Mouse (Mus musculus) MEL (cell line): ENCODE data around the gene Mrln. TPM values are rescaled to one million over a fixed set of nuclear protein-coding genes. Genes with fewer than 3 reads are reported as not detected.

Experiments used
- DNase-seq: peaks from one replicate; pipeline ENCODE4 v3.0.0; 2011; ENCODE audit warnings: low read depth, low spot score
- H3K27ac ChIP-seq: 2 replicates; pipeline ENCODE4 v1.5.1; 2012; ENCODE audit warnings: low read depth, mild to moderate bottlenecking, control low read depth, low read length, moderate library complexity; ENCODE audit not compliant: control insufficient read depth
- H3K27me3 ChIP-seq, 2 experiments: fragments of 150-350 bp in 1 of 2; sonication (generic) in 1 of 2; 2 replicates each; pipeline ENCODE4 v1.6.1; 2012; ENCODE audit warnings: low read length in 2 of 2, mild to moderate bottlenecking in 2 of 2, improper control_type of control experiment in 1 of 2, moderate library complexity in 1 of 2; ENCODE audit not compliant: insufficient read depth in 2 of 2, control insufficient read depth in 1 of 2
- H3K36me3 ChIP-seq, 2 experiments: 2 replicates each; pipeline ENCODE4 v1.6.1; 2012 to 2014; ENCODE audit warnings: low read length in 2 of 2, improper control_type of control experiment in 1 of 2, inconsistent platforms in 1 of 2, mild to moderate bottlenecking in 1 of 2; ENCODE audit not compliant: insufficient read depth in 2 of 2, control insufficient read depth in 1 of 2
- H3K4me1 ChIP-seq, 2 experiments: fragments of 150-350 bp in 1 of 2; sonication (generic) in 1 of 2; 2 replicates each; pipeline ENCODE4 v1.6.1; 2012; ENCODE audit warnings: low read length in 2 of 2, improper control_type of control experiment in 1 of 2, mild to moderate bottlenecking in 1 of 2; ENCODE audit not compliant: insufficient read depth in 2 of 2, control insufficient read depth in 1 of 2
- H3K4me3 ChIP-seq, 2 experiments: fragments of 150-350 bp in 1 of 2; sonication (generic) in 1 of 2; 2 replicates each; pipeline ENCODE4 v1.5.1; 2012; ENCODE audit warnings: low read depth in 2 of 2, low read length in 2 of 2, mild to moderate bottlenecking in 2 of 2, moderate library complexity in 2 of 2, control low read depth in 1 of 2, improper control_type of control experiment in 1 of 2; ENCODE audit not compliant: control insufficient read depth in 1 of 2, insufficient read depth in 1 of 2
- H3K79me2 ChIP-seq: 2 replicates; pipeline ENCODE4 v1.6.1; 2012; ENCODE audit warnings: mild to moderate bottlenecking, low read length, moderate library complexity; ENCODE audit not compliant: control insufficient read depth, poor library complexity, insufficient read depth
- H3K9ac ChIP-seq: 2 replicates; pipeline ENCODE4 v1.6.1; 2012; ENCODE audit warnings: low read depth, mild to moderate bottlenecking, control low read depth, low read length, moderate library complexity; ENCODE audit not compliant: control insufficient read depth, poor library complexity, severe bottlenecking
- H3K9me3 ChIP-seq: fragments of 150-350 bp; sonication (generic); replicated peaks from 2 replicates; pipeline ENCODE4 v1.6.1; 2012; ENCODE audit warnings: mild to moderate bottlenecking, low read length, improper control_type of control experiment, moderate library complexity; ENCODE audit not compliant: insufficient read depth
- CHD1 ChIP-seq: IDR thresholded peaks from 2 replicates; pipeline ENCODE4 v1.6.1; 2012; ENCODE audit warnings: low read depth, mild to moderate bottlenecking, inconsistent platforms, low read length, improper control_type of control experiment
- CTCF ChIP-seq, 3 experiments: IDR thresholded peaks in 2 of 3; conservative IDR thresholded peaks in 1 of 3; 2 replicates each; pipeline ENCODE4 v1.5.1; 2011 to 2012; ENCODE audit warnings: low read length in 3 of 3, low read depth in 2 of 3, mild to moderate bottlenecking in 2 of 3, improper control_type of control experiment in 1 of 3, inconsistent platforms in 1 of 3, mixed read lengths in 1 of 3, moderate library complexity in 1 of 3; ENCODE audit not compliant: control insufficient read depth in 1 of 3, insufficient read depth in 1 of 3, poor library complexity in 1 of 3, severe bottlenecking in 1 of 3
- E2F4 ChIP-seq: IDR thresholded peaks from 2 replicates; pipeline ENCODE4 v1.6.1; 2011; ENCODE audit warnings: low read depth, low read length, improper control_type of control experiment, borderline replicate concordance
- GABPA ChIP-seq: IDR thresholded peaks from 2 replicates; pipeline ENCODE4 v1.6.1; 2012; ENCODE audit warnings: low read depth, mild to moderate bottlenecking, inconsistent platforms, low read length, improper control_type of control experiment, moderate library complexity
- KAT2A ChIP-seq: conservative IDR thresholded peaks from 2 replicates; pipeline ENCODE4 v1.6.1; 2012; ENCODE audit warnings: low read depth, low read length, improper control_type of control experiment, inconsistent platforms
- MAZ ChIP-seq: IDR thresholded peaks from 2 replicates; pipeline ENCODE4 v1.6.1; 2012; ENCODE audit warnings: low read depth, mild to moderate bottlenecking, inconsistent platforms, low read length, improper control_type of control experiment
- MEF2A ChIP-seq: IDR thresholded peaks from 2 replicates; pipeline ENCODE4 v1.6.1; 2014; ENCODE audit warnings: low read depth, mild to moderate bottlenecking, inconsistent platforms, low read length, improper control_type of control experiment; ENCODE audit not compliant: poor library complexity, insufficient replicate concordance, severe bottlenecking; ENCODE audit errors: extremely low read depth
- MXI1 ChIP-seq: IDR thresholded peaks from 2 replicates; pipeline ENCODE4 v1.6.1; 2011; ENCODE audit warnings: mild to moderate bottlenecking, low read depth, low read length, improper control_type of control experiment
- MYB ChIP-seq: IDR thresholded peaks from 2 replicates; pipeline ENCODE4 v1.6.1; 2011; ENCODE audit warnings: mild to moderate bottlenecking, low read depth, low read length, improper control_type of control experiment
- MYC ChIP-seq: IDR thresholded peaks from 2 replicates; pipeline ENCODE4 v1.6.1; 2011; ENCODE audit warnings: low read depth, mild to moderate bottlenecking, low read length, improper control_type of control experiment, moderate library complexity
- NRF1 ChIP-seq: IDR thresholded peaks from 2 replicates; pipeline ENCODE4 v1.6.1; 2014; ENCODE audit warnings: low read depth, mild to moderate bottlenecking, inconsistent platforms, low read length, improper control_type of control experiment, moderate library complexity; ENCODE audit not compliant: poor library complexity, insufficient read depth, severe bottlenecking
- POLR2A ChIP-seq, 2 experiments: IDR thresholded peaks; 2 replicates each; pipeline ENCODE4 v1.6.1; 2011 to 2012; ENCODE audit warnings: low read length in 2 of 2, mild to moderate bottlenecking in 2 of 2, control low read depth in 1 of 2, improper control_type of control experiment in 1 of 2, low read depth in 1 of 2, moderate library complexity in 1 of 2; ENCODE audit not compliant: control insufficient read depth in 1 of 2, insufficient read depth in 1 of 2, poor library complexity in 1 of 2
- POLR2AphosphoS2 ChIP-seq: IDR thresholded peaks from 2 replicates; pipeline ENCODE4 v1.6.1; 2011; ENCODE audit warnings: low read length, improper control_type of control experiment
- POLR2AphosphoS5 ChIP-seq: IDR thresholded peaks from 2 replicates; pipeline ENCODE4 v1.6.1; 2012; ENCODE audit warnings: low read depth, borderline replicate concordance, mild to moderate bottlenecking, inconsistent platforms, low read length, moderate library complexity, mixed read lengths
- RAD21 ChIP-seq: IDR thresholded peaks from 2 replicates; pipeline ENCODE4 v1.6.1; 2011; ENCODE audit warnings: mild to moderate bottlenecking, low read depth, low read length, improper control_type of control experiment
- SMC3 ChIP-seq: IDR thresholded peaks from 2 replicates; pipeline ENCODE4 v1.6.1; 2011; ENCODE audit warnings: low read depth, low read length, improper control_type of control experiment
- TCF12 ChIP-seq: IDR thresholded peaks from 2 replicates; pipeline ENCODE4 v1.6.1; 2014; ENCODE audit warnings: low read depth, mild to moderate bottlenecking, inconsistent platforms, low read length, improper control_type of control experiment, moderate library complexity
- USF1 ChIP-seq: IDR thresholded peaks from 2 replicates; pipeline ENCODE4 v1.6.1; 2014; ENCODE audit warnings: low read depth, mild to moderate bottlenecking, inconsistent platforms, low read length, improper control_type of control experiment, moderate library complexity
- USF2 ChIP-seq, 2 experiments: IDR thresholded peaks; 2 replicates each; pipeline ENCODE4 v1.6.1; 2011 to 2012; ENCODE audit warnings: improper control_type of control experiment in 2 of 2, low read length in 2 of 2, borderline replicate concordance in 1 of 2, inconsistent platforms in 1 of 2, low read depth in 1 of 2, mild to moderate bottlenecking in 1 of 2; ENCODE audit not compliant: insufficient read depth in 1 of 2
- ZMIZ1 ChIP-seq: IDR thresholded peaks from 2 replicates; pipeline ENCODE4 v1.6.1; 2012; ENCODE audit warnings: low read depth, mild to moderate bottlenecking, inconsistent platforms, low read length, improper control_type of control experiment, moderate library complexity
- ZNF384 ChIP-seq: IDR thresholded peaks from 2 replicates; pipeline ENCODE4 v1.6.1; 2012; ENCODE audit warnings: low read depth, mild to moderate bottlenecking, inconsistent platforms, low read length, improper control_type of control experiment
- polyA plus RNA-seq, 2 experiments: library from polyadenylated mRNA; stranded (reverse) in 1 of 2; unstranded in 1 of 2; fragments of >175 nt in 1 of 2; fragments of >200 nt in 1 of 2; gene quantifications; 2 replicates each; pipeline versions ENCODE4 v1.2.1 to v1.2.4; 2012; ENCODE audit warnings: low replicate concordance in 2 of 2, low read depth in 1 of 2; ENCODE audit not compliant: insufficient read length in 2 of 2, insufficient read depth in 1 of 2, missing spikeins in 1 of 2
- total RNA-seq: library from RNA; depleted of rRNA; stranded (reverse); fragments of 300-350 nt; gene quantifications from 2 replicates; pipeline ENCODE4 v1.2.3, GENCODE M21; 2012

Gene Mrln
- total and polyA plus RNA-seq, 3 experiments: not detected

- no peak for DNase-seq
- no peaks in the 10 kb centered on the region for H3K27me3 ChIP-seq
- H3K36me3 ChIP-seq: no peaks in the 10 kb centered on the region
- H3K9ac ChIP-seq: no peak overlapping the region
- no peak overlapping the region for H3K4me3 ChIP-seq
- H3K27ac ChIP-seq: no peak overlapping the region
- no peaks in the 10 kb centered on the region for H3K79me2 ChIP-seq
- no peaks in the 10 kb centered on the region for H3K9me3 ChIP-seq
- TF ChIP-seq MXI1 (no peak), KAT2A (no peak), POLR2A (IDR thresholded peaks at IDR 0.05; ENCODE audit: control insufficient read depth in 1 of 2, insufficient read depth in 1 of 2, low read depth in 1 of 2, low read length in 2 of 2, poor library complexity in 1 of 2) (no peak), MAZ (no peak), TCF12 (no peak), CHD1 (no peak), POLR2AphosphoS5 (no peak), CTCF (IDR thresholded peaks at IDR 0.05 in 2 of 3, conservative IDR thresholded peaks at IDR 0.05 in 1 of 3; ENCODE audit: control insufficient read depth in 1 of 3, insufficient read depth in 1 of 3, low read depth in 2 of 3, low read length in 3 of 3, poor library complexity in 1 of 3, severe bottlenecking in 1 of 3) (no peak), E2F4 (no peak), MYB (no peak), GABPA (no peak), MEF2A (no peak), USF1 (no peak), NRF1 (no peak)
- TF ChIP-seq, all 39 proteins: peak for 0
- no peaks in the 10 kb centered on the region for H3K4me1 ChIP-seq
These were observed 60.0 kb downstream of the Mrln start for GRCm38 (mm10) chr10:70264337-70265036.

- Histone ChIP-seq H3K4me3 (no peak overlapping the region), H3K9ac (no peak overlapping the region), H3K36me3 (no peaks in the 10 kb centered on the region)
- TF ChIP-seq ZMIZ1 (no peak), SMC3 (no peak), GABPA (no peak), ZNF384 (no peak), RAD21 (no peak), POLR2AphosphoS2 (no peak), USF2 (IDR thresholded peaks at IDR 0.05; ENCODE audit: borderline replicate concordance in 1 of 2, insufficient read depth in 1 of 2, low read depth in 1 of 2, low read length in 2 of 2) (no peak), POLR2A (IDR thresholded peaks at IDR 0.05; ENCODE audit: control insufficient read depth in 1 of 2, insufficient read depth in 1 of 2, low read depth in 1 of 2, low read length in 2 of 2, poor library complexity in 1 of 2) (no peak), MYC (no peak)
- TF ChIP-seq, all 39 proteins: peak for 0
- Histone ChIP-seq H3K79me2 (no peaks in the 10 kb centered on the region), H3K4me1 (no peaks in the 10 kb centered on the region), H3K27me3 (no peaks in the 10 kb centered on the region), H3K9me3 (no peaks in the 10 kb centered on the region), H3K27ac (no peak overlapping the region)
- no peak for DNase-seq
These were observed 62.0 kb downstream of the Mrln start for GRCm38 (mm10) chr10:70266501-70266900.
